Mouse (Mus musculus) lung, postnatal 0 days (tissue): ENCODE data around the gene Khsrp.

Source experiments
- CTCF ChIP-seq: IDR thresholded peaks from 2 replicates; pipeline ENCODE4 v1.5.1; 2016; ENCODE audit warnings: antibody characterized with exemption, mild to moderate bottlenecking
- EP300 ChIP-seq: IDR thresholded peaks from 2 replicates; pipeline ENCODE4 v1.6.1; 2016; ENCODE audit warnings: antibody characterized with exemption, mild to moderate bottlenecking, control low read depth

GRCm38 (mm10) chr17:57003994-57004393 is 27.3 kb downstream of the Khsrp start:
- no peak for TF ChIP-seq CTCF
- TF ChIP-seq EP300: no peak
